Mouse (Mus musculus) midbrain, embryonic 16.5 days (tissue): ENCODE measurements around the gene Olfr1313. TPM values are rescaled to one million over a fixed set of nuclear protein-coding genes. Genes with fewer than 3 reads are reported as not detected.
"Not testable (repeated sequence)": the region's sequence is repeated elsewhere in the genome, so short reads cannot be mapped to it uniquely, and the experiment has no call there.

Experiments used
- ATAC-seq: fragments of 200-750 bp; cut with Nextera tagmentation; 2 replicates; pipeline ENCODE4 v1.8.0; 2017; ENCODE audit warnings: moderate TSS enrichment
- H3K27ac ChIP-seq: fragments of 300-500 bp; sonication (generic); 2 replicates; pipeline ENCODE4 v1.5.1; 2014; ENCODE audit warnings: mild to moderate bottlenecking, low read length, mixed read lengths
- H3K27me3 ChIP-seq: fragments of 300-500 bp; sonication (generic); 2 replicates; pipeline ENCODE4 v1.6.1; 2014; ENCODE audit warnings: low read depth, low read length, mixed read lengths; ENCODE audit not compliant: control insufficient read depth, insufficient read depth
- H3K36me3 ChIP-seq: fragments of 300-500 bp; sonication (generic); 2 replicates; pipeline ENCODE4 v1.6.1; 2014; ENCODE audit warnings: mild to moderate bottlenecking, low read length, moderate library complexity, mixed read lengths; ENCODE audit not compliant: control insufficient read depth, insufficient read depth
- H3K4me1 ChIP-seq: fragments of 300-500 bp; sonication (generic); 2 replicates; pipeline ENCODE4 v1.6.1; 2014; ENCODE audit warnings: mild to moderate bottlenecking, low read length, mixed read lengths; ENCODE audit not compliant: control insufficient read depth, insufficient read depth
- H3K4me2 ChIP-seq: fragments of 300-500 bp; sonication (generic); 2 replicates; pipeline ENCODE4 v1.6.1; 2014; ENCODE audit warnings: mild to moderate bottlenecking, low read length, mixed read lengths
- H3K4me3 ChIP-seq: fragments of 300-500 bp; sonication (generic); 2 replicates; pipeline ENCODE4 v1.5.1; 2014; ENCODE audit warnings: low read depth, mild to moderate bottlenecking, low read length, moderate library complexity, mixed read lengths
- H3K9ac ChIP-seq: fragments of 300-500 bp; sonication (generic); 2 replicates; pipeline ENCODE4 v1.6.1; 2014; ENCODE audit warnings: low read depth, low read length, mixed read lengths
- H3K9me3 ChIP-seq: fragments of 300-500 bp; sonication (generic); replicated peaks from 2 replicates; pipeline ENCODE4 v1.6.1; 2014; ENCODE audit warnings: mild to moderate bottlenecking, low read length, mixed read lengths; ENCODE audit not compliant: control insufficient read depth, poor library complexity, severe bottlenecking
- WGBS: fragments of 180-500 bp; shearing (Covaris S2); extraction: QIAGEN DNeasy Blood & Tissue Kit; methylation state at CpG from one replicate; pipeline ENCODE4 v1.1.7; 2014; 5-methylcytosine and 5-hydroxymethylcytosine counted together
- polyA plus RNA-seq: library from polyadenylated mRNA; unstranded; fragments of >200 nt; fragmentation: Nextera tagmentation; extraction: Ambion mirVana; gene quantifications from 2 replicates; pipeline ENCODE4 v1.2.1, GENCODE M21; 2015

Olfr1313 gene
- polyA plus RNA-seq, result not detected in 2 replicates

GRCm38 (mm10) chr2:112077743-112078142, at the start of gene Olfr1313:
Gene Olfr1313 (minus strand): TSS chr2:112077843.
- H3K4me2 ChIP-seq, result no peak within 1 kb of the TSS
- no peak within 1 kb of the TSS for H3K9ac ChIP-seq
- H3K9me3 ChIP-seq, result no peaks in the 10 kb centered on the region
- H3K36me3 ChIP-seq, result no peaks in the 10 kb centered on the region
- no peaks in the 10 kb centered on the region for H3K4me1 ChIP-seq
- no peak within 1 kb of the TSS for H3K27ac ChIP-seq
- no peaks in the 10 kb centered on the region for H3K27me3 ChIP-seq
- H3K4me3 ChIP-seq, result no peak within 1 kb of the TSS
- ATAC-seq, result no peak

- 77% methylated on average over 1 of the region's 1 CpGs for whole genome bisulfite sequencing
- H3K27me3 ChIP-seq, result no peaks in the 10 kb centered on the region
- ATAC-seq, result no peak
- H3K4me2 ChIP-seq, result no peak within 1 kb of the TSS
- H3K9me3 ChIP-seq, result no peaks in the 10 kb centered on the region
- no peaks in the 10 kb centered on the region for H3K36me3 ChIP-seq
- H3K27ac ChIP-seq, result no peak within 1 kb of the TSS
- no peaks in the 10 kb centered on the region for H3K4me1 ChIP-seq
- H3K9ac ChIP-seq, result no peak within 1 kb of the TSS
- H3K4me3 ChIP-seq, result no peak within 1 kb of the TSS
These were observed 37.7 kb upstream of the Olfr1313 start, which contains the start of gene Olfr1315-ps1 for GRCm38 (mm10) chr2:112115340-112115739. Gene Olfr1315-ps1 (minus strand): TSS chr2:112115440.

DNA sequence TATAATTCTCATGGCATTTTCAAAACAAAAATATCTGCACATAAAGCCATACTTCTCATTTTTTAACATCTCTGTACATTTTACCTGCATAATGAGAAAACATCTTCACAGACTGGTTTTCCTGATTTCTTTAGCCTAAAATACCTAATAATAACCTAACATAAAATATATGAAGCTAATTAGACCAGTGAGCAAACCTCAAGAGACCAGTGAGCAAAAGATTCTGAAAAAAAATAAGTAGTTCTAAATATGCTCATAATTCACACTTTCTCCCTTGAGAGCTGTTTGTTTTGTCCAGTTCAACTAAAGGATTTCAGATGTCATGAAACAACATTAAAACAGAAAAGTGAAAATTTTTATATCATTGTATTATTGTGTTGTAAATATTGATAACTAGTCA, 19.0 kb upstream of the Olfr1313 start, which contains the start of gene Olfr1314:
Gene Olfr1314 (minus strand): TSS at position 101 of the 400 bp plus-strand sequence.
- Histone ChIP-seq H3K4me2 (no peak within 1 kb of the TSS), H3K9ac (no peak within 1 kb of the TSS), H3K27me3 (no peaks in the 10 kb centered on the region), H3K36me3 (no peaks in the 10 kb centered on the region), H3K4me1 (no peaks in the 10 kb centered on the region), H3K9me3 (no peaks in the 10 kb centered on the region), H3K27ac (no peak within 1 kb of the TSS), H3K4me3 (no peak within 1 kb of the TSS)
- ATAC-seq, result no peak

GRCm38 (mm10) chr2:112050138-112050537, 27.5 kb downstream of the Olfr1313 start, which contains the start of gene Olfr1312:
Gene Olfr1312 (minus strand): TSS chr2:112050238.
- ATAC-seq, result no peak
- Histone ChIP-seq H3K36me3 (no peaks in the 10 kb centered on the region), H3K9ac (no peak within 1 kb of the TSS), H3K4me3 (no peak within 1 kb of the TSS), H3K4me1 (no peaks in the 10 kb centered on the region), H3K9me3 (no peaks in the 10 kb centered on the region), H3K4me2 (no peak within 1 kb of the TSS), H3K27me3 (no peaks in the 10 kb centered on the region), H3K27ac (no peak within 1 kb of the TSS)
- WGBS, result 33% methylated on average over 1 of the region's 1 CpGs

- H3K4me2 ChIP-seq, H3K27ac ChIP-seq, H3K9me3 ChIP-seq, H3K36me3 ChIP-seq, H3K4me3 ChIP-seq, ATAC-seq, H3K9ac ChIP-seq, H3K27me3 ChIP-seq, H3K4me1 ChIP-seq: not testable (repeated sequence)
- WGBS, result 52% methylated on average over 6 of the region's 6 CpGs
These were observed 50.7 kb downstream of the Olfr1313 start for GRCm38 (mm10) chr2:112026971-112027370.

DNA sequence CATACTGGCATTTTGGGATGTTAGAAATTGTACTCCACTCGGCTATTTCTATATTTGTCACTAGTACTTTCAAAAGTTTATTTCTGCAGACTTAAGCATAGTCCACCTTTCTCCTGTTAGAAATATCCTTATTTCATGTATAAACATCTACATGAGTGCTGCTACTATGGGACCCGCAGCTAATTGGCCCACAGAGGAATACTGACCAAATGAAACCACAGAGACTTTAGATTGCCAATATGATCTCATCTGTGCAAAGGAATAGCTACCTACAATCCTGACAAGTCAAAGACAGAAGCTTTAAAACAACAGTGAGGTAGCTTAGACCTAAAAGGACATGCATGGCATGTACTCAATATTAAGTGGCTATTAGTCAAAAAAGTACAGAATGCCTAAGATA, 53.3 kb downstream of the Olfr1313 start, which contains the start of gene Olfr1311:
Gene Olfr1311 (minus strand): TSS at position 101 of the 400 bp plus-strand sequence.
- Histone ChIP-seq H3K9me3 (no peaks in the 10 kb centered on the region), H3K4me1 (no peaks in the 10 kb centered on the region), H3K4me3 (no peak within 1 kb of the TSS), H3K9ac (no peak within 1 kb of the TSS), H3K36me3 (no peaks in the 10 kb centered on the region), H3K27me3 (no peaks in the 10 kb centered on the region), H3K27ac (no peak within 1 kb of the TSS), H3K4me2 (no peak within 1 kb of the TSS)
- WGBS, result 92% methylated on average over 2 of the region's 2 CpGs
- no peak for ATAC-seq

Other genes with a start within 250 kb of the Olfr1313 start
- gene Olfr1305, start 200.7 kb downstream of the Olfr1313 start, polyA plus RNA-seq, result not detected in 2 replicates
- gene Olfr1306, start 161.6 kb downstream of the Olfr1313 start, polyA plus RNA-seq, result not detected in 2 replicates
- not detected in 2 replicates for gene Olfr1307, start 128.4 kb downstream of the Olfr1313 start, polyA plus RNA-seq
- not detected in 2 replicates for gene Olfr1308, start 112.9 kb downstream of the Olfr1313 start, polyA plus RNA-seq
- not detected in 2 replicates for gene Olfr1309, start 87.6 kb downstream of the Olfr1313 start, polyA plus RNA-seq
- gene Olfr1310, start 65.1 kb downstream of the Olfr1313 start, polyA plus RNA-seq, result not detected in 2 replicates
- not detected in 2 replicates for gene Olfr1311, start 53.4 kb downstream of the Olfr1313 start, polyA plus RNA-seq
- gene Olfr1312, start 27.6 kb downstream of the Olfr1313 start, polyA plus RNA-seq, result not detected in 2 replicates
- gene Olfr1314, start 18.9 kb upstream of the Olfr1313 start, polyA plus RNA-seq, result not detected in 2 replicates
- gene Olfr1315-ps1, start 37.6 kb upstream of the Olfr1313 start, polyA plus RNA-seq, result not detected in 2 replicates
- not detected in 2 replicates for gene Olfr1316, start 57.1 kb upstream of the Olfr1313 start, polyA plus RNA-seq
- not detected in 2 replicates for gene Olfr1317, start 62.5 kb upstream of the Olfr1313 start, polyA plus RNA-seq
- 0.08 TPM in 1 of 2 replicates, not detected in the other for gene Olfr1318, start 76.4 kb upstream of the Olfr1313 start, polyA plus RNA-seq
- 22.6 and 24.5 TPM in 2 replicates for gene Lpcat4, start 161.6 kb upstream of the Olfr1313 start, polyA plus RNA-seq
- gene Nutm1, start 181.4 kb upstream of the Olfr1313 start, polyA plus RNA-seq, result not detected in 2 replicates
- 153 and 155 TPM in 2 replicates for gene Nop10, start 184.1 kb upstream of the Olfr1313 start, polyA plus RNA-seq
- gene Slc12a6, start 188.0 kb upstream of the Olfr1313 start, polyA plus RNA-seq, result 19.2 and 20.8 TPM in 2 replicates
- gene Gm21985, start 188.5 kb upstream of the Olfr1313 start, polyA plus RNA-seq, result 0.08 TPM in 1 of 2 replicates, not detected in the other